Mouse (Mus musculus) CD8-positive naive resting alpha-beta T cell, adult 2 months (primary cell): ENCODE measurements at regions not wholly inside any gene's neighbourhood (a gene's known extent, or its start where the extent isn't known, plus 50 kb on each side); places are given as distances from the start of the nearest gene placed in this dataset.

Experiments
- DNase-seq, 2 experiments: peaks; one replicate each; pipeline ENCODE4 v3.0.0; 2022; ENCODE audit warnings: low read depth in 2 of 2, low spot score in 2 of 2

- no peak for DNase-seq
Measured at GRCm38 (mm10) chr1:63920181-63920933, 151.3 kb upstream of the 4933402D24Rik start.

DNA sequence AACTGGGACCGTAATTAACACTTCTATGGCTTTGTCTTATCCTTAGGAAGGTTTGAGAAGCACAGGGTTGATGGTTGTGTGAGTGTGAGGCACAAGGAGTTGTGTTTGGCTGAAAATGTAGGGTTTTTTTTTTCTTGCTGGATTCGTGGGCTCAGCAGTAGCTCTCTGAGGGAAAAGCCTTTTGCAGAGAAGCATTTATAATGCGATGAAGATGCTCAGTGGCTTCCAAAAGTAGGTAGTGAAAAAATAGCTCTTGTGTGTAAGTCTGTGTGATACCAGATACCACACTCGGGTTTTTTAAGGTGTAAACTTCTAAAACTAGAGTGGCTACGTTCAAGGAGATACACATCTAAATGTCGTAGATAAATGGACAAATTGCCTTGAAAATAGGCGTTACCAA is 149.1 kb upstream of the 4933402D24Rik start:
- DNase-seq = no peak

DNA sequence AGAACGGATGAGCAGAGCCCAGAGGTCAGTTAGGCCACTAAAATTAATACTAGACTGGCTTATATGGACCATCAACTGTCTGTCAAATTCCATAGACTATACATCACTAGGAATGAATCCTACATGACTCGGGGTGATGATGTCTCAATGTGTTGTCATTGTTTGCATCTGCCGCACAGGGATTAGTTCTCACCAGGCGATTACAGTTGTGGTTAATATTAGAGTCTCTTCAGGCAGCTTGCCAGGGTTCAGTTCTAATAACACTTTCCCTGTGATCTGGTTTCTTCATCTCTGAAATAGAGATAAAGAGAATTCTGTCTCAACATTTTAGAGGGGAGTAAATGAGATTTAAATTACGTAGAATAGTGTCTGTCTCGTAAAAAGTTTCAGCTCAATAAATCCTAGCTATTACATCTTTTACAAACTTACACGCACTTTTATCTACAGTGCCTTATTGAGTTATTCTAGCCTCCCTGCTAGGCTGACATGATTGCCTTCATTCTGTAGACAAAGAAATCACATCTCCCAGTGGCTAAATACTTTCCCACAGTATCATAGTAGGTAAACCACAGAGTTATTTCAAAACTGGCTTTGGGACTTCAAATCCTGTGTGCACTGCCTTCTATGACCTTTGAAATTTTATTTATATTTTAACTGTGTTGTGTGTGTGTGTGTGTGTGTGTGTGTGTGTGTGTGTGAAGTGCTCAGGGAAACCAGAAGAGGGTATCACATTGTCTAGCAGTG is 148.0 kb upstream of the 4933402D24Rik start:
- no peak for DNase-seq

- DNase-seq = no peak
Measured at GRCm38 (mm10) chr1:63910765-63911164, 141.7 kb upstream of the 4933402D24Rik start.

DNA sequence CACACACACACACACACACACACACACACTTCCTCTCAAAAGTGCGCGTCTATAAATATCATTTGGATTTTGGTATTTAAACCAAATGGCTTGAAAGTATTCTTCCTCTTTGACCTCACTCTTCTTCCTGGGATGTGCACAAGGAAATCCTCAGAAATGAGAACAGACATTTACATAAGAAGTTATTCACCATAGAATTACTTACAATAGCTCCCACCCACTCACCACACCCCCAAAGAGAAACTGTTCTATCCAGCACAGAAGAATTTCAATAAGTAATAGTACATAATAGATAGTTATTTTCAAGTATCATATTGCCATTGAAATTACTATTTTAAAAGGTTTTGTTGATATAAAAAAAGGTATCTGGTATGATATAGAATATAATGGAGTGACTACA is 140.1 kb upstream of the 4933402D24Rik start:
- no peak for DNase-seq

GRCm38 (mm10) chr1:63903620-63904019 is 134.6 kb upstream of the 4933402D24Rik start:
- DNase-seq = no peak

- DNase-seq = no peak
Measured at GRCm38 (mm10) chr1:63903201-63903600, 134.1 kb upstream of the 4933402D24Rik start.

GRCm38 (mm10) chr1:63902391-63902790 is 133.3 kb upstream of the 4933402D24Rik start:
- DNase-seq = no peak

DNA sequence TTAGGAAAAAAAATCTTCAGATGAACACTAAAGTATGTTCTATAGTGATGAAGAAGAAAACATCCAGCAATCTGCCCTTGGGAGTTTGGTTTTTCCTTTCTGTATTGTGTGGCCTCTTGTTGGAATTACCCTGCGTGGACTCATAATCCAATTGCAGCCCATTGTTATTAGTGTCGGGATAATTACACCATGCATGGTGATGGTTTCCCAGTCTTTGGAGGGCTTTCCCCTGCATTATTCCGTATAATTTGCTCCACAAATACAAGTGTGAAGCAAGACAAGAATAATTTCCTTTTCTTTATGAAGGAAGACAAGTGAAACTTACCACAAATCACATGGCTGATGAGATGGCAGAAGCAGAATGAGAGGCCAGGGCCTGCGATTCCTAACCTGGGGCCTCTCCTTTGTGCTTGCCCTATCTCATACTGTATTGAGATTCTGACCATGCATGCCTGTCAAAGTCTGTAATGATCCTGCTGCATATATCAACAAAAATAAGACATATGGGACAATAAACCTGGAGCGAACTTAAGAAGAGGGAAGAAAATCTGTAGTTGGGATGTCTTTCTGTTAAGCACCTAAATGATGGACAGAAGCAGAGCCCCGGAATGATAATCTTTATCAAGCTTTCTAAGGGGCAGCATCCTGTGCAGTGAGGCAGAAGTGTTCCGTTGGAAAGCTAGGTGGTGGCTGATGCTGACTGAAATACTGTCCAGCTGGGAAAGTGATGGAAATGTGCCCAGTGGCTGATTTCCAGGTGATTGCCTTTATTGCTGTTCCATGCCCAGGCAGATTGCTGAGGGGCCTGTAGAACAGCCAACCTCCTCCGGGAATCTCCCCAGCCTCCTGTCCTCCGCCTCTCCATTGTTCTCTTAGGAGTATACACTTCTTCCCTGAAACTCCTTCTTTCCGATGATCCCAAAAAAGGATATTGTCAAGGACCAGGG is 130.8 kb upstream of the 4933402D24Rik start:
- DNase-seq = no peak

GRCm38 (mm10) chr1:63898766-63899165 is 129.7 kb upstream of the 4933402D24Rik start:
- DNase-seq = no peak

GRCm38 (mm10) chr1:63897556-63897955 is 128.5 kb upstream of the 4933402D24Rik start:
- no peak for DNase-seq

DNA sequence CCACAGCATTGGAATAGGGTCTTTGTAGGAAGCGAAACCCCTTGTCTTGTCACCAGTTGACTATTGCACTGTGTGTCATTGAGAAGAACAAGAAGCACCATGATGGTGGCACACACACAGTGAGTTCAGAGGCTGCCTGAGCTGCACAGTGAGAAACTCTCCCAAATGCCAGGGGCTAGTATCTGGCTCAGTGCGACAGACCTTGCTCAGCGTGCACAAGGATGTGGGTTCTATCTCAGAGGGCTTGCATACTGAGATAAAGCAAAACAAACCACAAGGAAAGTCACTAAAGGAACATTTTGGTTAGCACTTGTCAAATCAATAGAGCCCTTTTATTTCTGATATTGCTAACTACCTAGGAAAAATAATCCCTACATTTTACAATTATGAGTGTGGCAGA is 110.5 kb upstream of the 4933402D24Rik start:
- no peak for DNase-seq

DNA sequence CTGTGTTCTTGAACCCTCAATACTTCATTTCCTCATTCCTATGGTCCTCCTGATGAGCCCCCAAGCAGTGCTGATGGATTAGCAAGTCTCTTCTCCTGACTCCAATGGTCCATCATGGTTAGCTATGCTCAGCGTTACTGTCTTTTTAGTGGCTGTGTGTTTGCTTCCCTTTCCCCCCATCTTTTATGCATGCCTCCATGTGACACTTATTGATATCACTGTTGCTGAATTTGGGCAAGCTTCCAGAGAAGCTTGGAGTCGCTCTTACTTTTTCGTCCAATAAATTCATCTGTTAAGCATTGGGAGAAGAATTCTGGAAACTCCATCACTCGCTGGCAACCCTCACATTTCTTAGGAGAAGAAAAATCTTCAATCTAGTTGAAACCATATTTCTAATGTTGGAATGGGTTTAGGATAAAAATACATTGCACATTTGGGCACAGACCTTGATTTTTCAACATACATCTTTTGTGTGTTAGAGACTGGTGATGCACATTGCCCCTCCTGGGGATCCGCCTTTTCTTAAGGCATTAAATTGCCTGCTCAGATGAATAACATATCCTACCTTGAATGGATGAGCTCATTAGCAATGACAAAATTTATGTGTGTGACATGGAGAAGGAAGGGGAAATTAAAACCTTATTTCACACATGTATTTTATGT is 107.7 kb upstream of the 4933402D24Rik start:
- no peak for DNase-seq

GRCm38 (mm10) chr1:63875297-63875962 is 106.4 kb upstream of the 4933402D24Rik start:
- DNase-seq = no peak

GRCm38 (mm10) chr1:63871831-63872230 is 102.8 kb upstream of the 4933402D24Rik start:
- DNase-seq = no peak

DNA sequence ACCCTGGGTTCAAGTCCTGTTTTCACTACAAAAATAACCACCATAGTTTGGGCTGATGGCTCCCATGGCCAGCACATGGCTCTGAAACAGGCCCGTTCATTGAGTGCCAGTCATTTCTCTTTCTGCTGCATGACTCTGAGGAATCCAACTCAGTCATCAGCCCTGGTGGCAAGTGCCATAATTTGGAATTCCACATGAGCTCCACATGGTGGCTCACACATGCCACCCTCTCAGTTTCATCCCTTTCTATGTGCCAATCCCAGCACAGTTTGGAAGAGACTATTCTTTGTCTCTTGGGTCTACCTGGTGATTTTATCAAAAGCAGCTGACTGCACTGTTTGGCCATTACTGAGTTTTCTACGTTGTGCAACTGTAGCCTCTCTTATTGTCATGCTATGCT is 100.3 kb upstream of the 4933402D24Rik start:
- no peak for DNase-seq

DNA sequence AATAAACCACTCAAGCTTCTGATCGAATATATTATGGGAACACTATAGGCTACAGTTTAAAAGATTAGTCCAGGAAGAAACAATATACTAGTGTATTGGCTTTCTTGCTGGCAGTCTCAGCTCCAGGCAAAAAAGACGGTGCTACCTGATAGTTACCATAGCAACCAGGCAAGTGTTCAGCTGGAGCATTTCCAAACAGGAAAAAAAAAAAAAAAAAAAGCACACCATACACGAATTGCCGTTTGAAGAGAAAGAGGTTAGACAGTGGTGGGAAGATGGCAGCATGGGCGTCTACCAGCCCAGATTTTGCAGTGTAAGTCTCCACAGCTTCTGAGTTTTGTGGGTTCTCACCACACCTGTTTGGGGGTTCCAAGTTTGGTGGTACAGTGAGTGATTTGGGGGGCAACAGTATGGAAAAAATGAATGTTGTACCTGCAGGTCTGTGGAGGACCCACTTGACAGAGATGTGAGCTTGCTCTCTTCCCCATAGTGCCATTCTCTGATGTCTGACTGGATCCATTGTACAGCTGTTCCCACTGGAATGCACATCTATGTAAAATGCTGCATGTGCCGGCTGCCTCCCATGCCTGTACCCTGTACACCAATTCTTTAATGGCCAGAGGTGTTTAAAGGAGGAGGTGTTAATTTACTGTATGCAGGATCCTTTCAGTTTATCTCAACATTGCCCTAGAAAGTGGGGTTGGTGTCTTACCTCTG is 89.0 kb upstream of the 4933402D24Rik start:
- DNase-seq = no peak

DNA sequence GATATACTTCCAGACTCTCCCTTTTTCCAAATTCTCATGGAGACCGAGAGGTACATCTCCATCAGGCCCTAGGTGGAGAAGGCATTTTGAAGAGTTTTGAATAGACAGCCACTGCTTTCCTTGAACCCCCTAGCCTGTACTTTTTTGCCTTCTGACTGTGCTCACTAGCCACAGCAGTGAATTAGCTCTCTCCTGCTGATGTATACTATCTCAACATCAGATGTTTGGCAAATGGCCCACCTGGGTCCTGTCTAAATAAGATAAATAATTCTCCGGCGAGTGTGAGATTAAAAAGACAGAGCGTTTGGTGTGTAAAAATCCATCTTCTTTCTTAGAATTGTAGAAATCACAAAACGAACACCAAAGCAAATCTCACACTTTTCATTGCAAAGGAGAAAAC is 88.4 kb upstream of the 4933402D24Rik start:
- DNase-seq = no peak

GRCm38 (mm10) chr1:63856366-63856765 is 87.3 kb upstream of the 4933402D24Rik start:
- DNase-seq = no peak

DNA sequence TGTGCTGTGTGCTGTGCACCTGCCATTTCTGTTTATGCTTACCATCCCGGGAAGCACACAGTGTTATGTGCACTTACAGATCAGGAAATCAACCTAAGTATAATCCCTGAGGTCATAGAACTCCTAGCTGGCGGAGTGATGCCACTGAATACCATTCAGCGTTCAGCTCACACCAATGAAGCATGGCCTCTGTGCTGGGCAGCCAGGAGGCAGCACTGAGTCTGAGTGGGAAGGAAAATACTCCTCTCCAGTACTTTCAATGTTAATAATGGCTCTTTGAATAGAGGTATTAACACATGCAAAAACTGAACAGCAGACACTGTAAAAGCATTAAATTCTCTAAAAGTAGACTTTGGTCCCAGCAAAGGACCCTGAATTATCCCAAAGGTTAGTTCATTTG is 85.7 kb upstream of the 4933402D24Rik start:
- DNase-seq = no peak
